Mouse (Mus musculus) activated CD4-positive, CD25-positive, alpha-beta regulatory T cell (primary cell): Measurements from ENCODE around the gene Csnk1e. TPM values are rescaled to one million over a fixed set of nuclear protein-coding genes. Genes with fewer than 3 reads are reported as not detected.

Experiments used
- polyA plus RNA-seq, 2 experiments: library from polyadenylated mRNA; unstranded; fragments of 100-300 nt; shearing (Covaris generic); gene quantifications; one replicate each; pipeline ENCODE4 v1.2.1; 2017

Csnk1e gene
- polyA plus RNA-seq: 10 to 100 TPM; 30.0 to 31.2 TPM

GRCm38 (mm10) chr15:79455106-79455810, at the start of gene Csnk1e:
Csnk1e (minus strand) TSS chr15:79455566.

GRCm38 (mm10) chr15:79504707-79505452, 49.5 kb upstream of the Csnk1e start, which contains the start of gene Kcnj4:
Kcnj4 (minus strand) TSS chr15:79505241.

GRCm38 (mm10) chr15:79402836-79403762, 52.3 kb downstream of the Csnk1e start, which contains the start of gene Tmem184b:
Tmem184b (minus strand) TSS chr15:79403569.

Other genes with a start within 250 kb of the Csnk1e start
- 10 to 100 TPM; 29.6 to 30.8 TPM for gene Pick1, start 226.4 kb downstream of the Csnk1e start, polyA plus RNA-seq
- under 1 TPM; 0.17 to 0.98 TPM for gene Gm49486, start 226.2 kb downstream of the Csnk1e start, polyA plus RNA-seq
- gene Slc16a8, start 200.8 kb downstream of the Csnk1e start, polyA plus RNA-seq: under 1 TPM in 1 of 2 experiments, not detected in 1; 0.45 TPM
- gene Baiap2l2, start 170.0 kb downstream of the Csnk1e start, polyA plus RNA-seq: 1 to 10 TPM in 1 of 2 experiments, under 1 TPM in 1; 0.58 to 1.1 TPM
- 10 to 100 TPM in 1 of 2 experiments, 1 to 10 TPM in 1; 4.7 to 10.7 TPM for gene Pla2g6, start 127.2 kb downstream of the Csnk1e start, polyA plus RNA-seq
- 1 to 10 TPM; 1.7 to 3.4 TPM for gene Maff, start 108.9 kb downstream of the Csnk1e start, polyA plus RNA-seq
- gene Tmem184b, start 52.0 kb downstream of the Csnk1e start, polyA plus RNA-seq: 10 to 100 TPM; 33.9 to 51.9 TPM
- gene Kcnj4, start 49.7 kb upstream of the Csnk1e start, polyA plus RNA-seq: not detected
- gene Kdelr3, start 60.8 kb upstream of the Csnk1e start, polyA plus RNA-seq: under 1 TPM in 1 of 2 experiments, not detected in 1; 0.57 TPM
- 10 to 100 TPM; 31.1 to 53.5 TPM for gene Ddx17, start 91.2 kb upstream of the Csnk1e start, polyA plus RNA-seq
- gene Dmc1, start 149.5 kb upstream of the Csnk1e start, polyA plus RNA-seq: under 1 TPM; 0.22 to 0.47 TPM
- gene Fam227a, start 203.4 kb upstream of the Csnk1e start, polyA plus RNA-seq: under 1 TPM; 0.06 to 0.53 TPM
- 10 to 100 TPM; 12.4 to 12.5 TPM for gene Cby1, start 203.6 kb upstream of the Csnk1e start, polyA plus RNA-seq
- gene Tomm22, start 215.3 kb upstream of the Csnk1e start, polyA plus RNA-seq: 100 to 1,000 TPM; 225 to 260 TPM
- 10 to 100 TPM; 18.0 to 24.0 TPM for gene Josd1, start 232.4 kb upstream of the Csnk1e start, polyA plus RNA-seq
- gene Gtpbp1, start 235.3 kb upstream of the Csnk1e start, polyA plus RNA-seq: 10 to 100 TPM; 78.3 to 90.4 TPM